Mouse (Mus musculus) limb, embryonic 10.5 days (tissue): ENCODE measurements at regions not wholly inside any gene's neighbourhood (a gene's known extent, or its start where the extent isn't known, plus 50 kb on each side); places are given as distances from the start of the nearest gene placed in this dataset.

ENCODE experiments used
- DNase-seq: peaks from one replicate; pipeline ENCODE4 v3.0.0-alpha.2; 2017; ENCODE audit warnings: low spot score
- H3K27ac ChIP-seq: fragments of 300-500 bp; sonication (generic); 2 replicates; pipeline ENCODE4 v1.5.1; 2016; ENCODE audit warnings: mild to moderate bottlenecking
- H3K27me3 ChIP-seq: fragments of 300-500 bp; sonication (generic); 2 replicates; pipeline ENCODE4 v1.6.1; 2016; ENCODE audit warnings: low read depth, mild to moderate bottlenecking; ENCODE audit not compliant: poor library complexity, severe bottlenecking
- H3K36me3 ChIP-seq: fragments of 300-500 bp; sonication (generic); 2 replicates; pipeline ENCODE4 v1.6.1; 2016; ENCODE audit warnings: mild to moderate bottlenecking, moderate library complexity
- H3K4me1 ChIP-seq: fragments of 300-500 bp; sonication (generic); 2 replicates; pipeline ENCODE4 v1.6.1; 2016
- H3K4me3 ChIP-seq: fragments of 300-500 bp; sonication (generic); 2 replicates; pipeline ENCODE4 v1.5.1; 2016; ENCODE audit warnings: mild to moderate bottlenecking, moderate library complexity
- H3K9me3 ChIP-seq: fragments of 300-500 bp; sonication (generic); replicated peaks from 2 replicates; pipeline ENCODE4 v1.6.1; 2016; ENCODE audit warnings: mild to moderate bottlenecking
- WGBS: fragments of 180-500 bp; shearing (Covaris S2); methylation state at CpG from one replicate; pipeline ENCODE4 v1.1.7; 2016; 5-methylcytosine and 5-hydroxymethylcytosine counted together

DNA sequence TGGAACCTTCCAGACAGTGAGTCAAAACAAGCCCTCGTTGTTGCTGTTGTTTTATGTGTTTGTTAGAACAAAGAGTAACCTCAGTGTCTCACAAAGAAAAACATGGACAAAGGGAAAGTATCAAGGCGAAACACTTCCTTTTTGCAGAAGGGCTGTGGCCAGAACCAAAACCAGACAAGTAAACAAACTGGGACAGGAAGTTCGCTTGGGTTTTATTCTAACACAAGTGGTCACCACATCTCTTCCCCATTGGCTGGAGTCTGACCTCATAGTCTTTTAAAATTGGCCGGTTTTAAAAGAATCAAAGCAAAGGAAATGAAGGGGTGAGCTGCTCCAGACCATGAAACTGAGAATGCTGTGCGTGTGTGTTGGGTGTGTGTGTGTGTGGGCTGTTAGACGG, 194.4 kb upstream of the Egln3 start:
- Histone ChIP-seq H3K9me3 (no peaks in the 10 kb centered on the region), H3K4me1 (no peaks in the 10 kb centered on the region), H3K4me3 (no peak overlapping the region), H3K27ac (no peak overlapping the region), H3K36me3 (no peaks in the 10 kb centered on the region), H3K27me3 (no peaks in the 10 kb centered on the region)
- DNase-seq, result no peak
- WGBS, result 81% methylated on average over 6 of the region's 6 CpGs

- no peaks in the 10 kb centered on the region for H3K9me3 ChIP-seq
- H3K36me3 ChIP-seq, result no peaks in the 10 kb centered on the region
- H3K4me1 ChIP-seq, result no peaks in the 10 kb centered on the region
- DNase-seq, result no peak
- H3K4me3 ChIP-seq, result no peak overlapping the region
- no peaks in the 10 kb centered on the region for H3K27me3 ChIP-seq
- H3K27ac ChIP-seq, result no peak overlapping the region
Observed at GRCm38 (mm10) chr12:54396952-54397351, 193.3 kb upstream of the Egln3 start.

DNA sequence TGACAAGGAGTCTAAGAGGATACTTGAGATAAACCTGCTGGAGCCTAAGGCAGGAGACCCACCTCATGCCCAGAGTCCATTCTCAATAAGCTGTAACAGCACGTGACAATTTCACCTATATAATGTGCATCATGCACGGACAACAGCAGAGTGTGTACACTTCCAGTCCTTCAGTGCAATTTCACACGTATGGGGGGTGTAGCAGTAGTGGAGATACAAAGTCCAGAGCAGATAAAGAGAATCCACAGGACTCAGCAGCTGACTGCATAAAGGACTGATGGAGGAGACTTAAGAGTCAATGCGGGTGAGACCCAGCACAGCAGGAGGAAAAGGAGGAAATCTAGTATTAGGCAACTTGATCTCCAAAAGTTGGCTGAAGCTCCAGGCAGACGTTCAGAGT, 192.7 kb upstream of the Egln3 start:
- no peaks in the 10 kb centered on the region for H3K9me3 ChIP-seq
- H3K4me3 ChIP-seq, result no peak overlapping the region
- 80% methylated on average over 5 of the region's 5 CpGs for WGBS
- H3K4me1 ChIP-seq, result no peaks in the 10 kb centered on the region
- H3K27ac ChIP-seq, result no peak overlapping the region
- no peak for DNase-seq
- no peaks in the 10 kb centered on the region for H3K27me3 ChIP-seq
- H3K36me3 ChIP-seq, result no peaks in the 10 kb centered on the region

DNA sequence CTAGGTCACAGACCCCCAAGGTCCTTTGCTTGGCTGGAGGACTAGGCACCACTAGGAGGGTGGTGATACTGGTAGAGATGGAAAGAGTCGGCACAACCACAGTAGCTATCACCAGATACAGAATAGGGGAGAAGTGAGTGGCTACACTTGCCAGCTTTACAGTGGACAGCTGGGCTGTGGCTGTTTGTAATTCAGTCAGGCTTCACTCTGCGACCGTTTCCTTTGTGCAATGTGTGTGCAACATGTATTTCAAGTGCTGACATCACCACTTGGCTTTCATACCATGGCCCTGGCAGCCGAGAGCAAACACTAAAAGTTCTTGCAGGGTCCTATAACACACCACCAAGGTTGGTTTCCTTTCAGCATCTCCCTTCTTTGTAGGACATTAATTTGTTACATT, 181.7 kb upstream of the Egln3 start:
- Histone ChIP-seq H3K4me1 (no peaks in the 10 kb centered on the region), H3K27ac (no peak overlapping the region), H3K4me3 (no peak overlapping the region), H3K36me3 (no peaks in the 10 kb centered on the region), H3K9me3 (no peaks in the 10 kb centered on the region), H3K27me3 (no peaks in the 10 kb centered on the region)
- WGBS, result 85% methylated on average over 4 of the region's 4 CpGs
- DNase-seq, result no peak

- no peak overlapping the region for H3K4me3 ChIP-seq
- no peaks in the 10 kb centered on the region for H3K27me3 ChIP-seq
- H3K4me1 ChIP-seq, result no peaks in the 10 kb centered on the region
- H3K27ac ChIP-seq, result no peak overlapping the region
- H3K9me3 ChIP-seq, result no peaks in the 10 kb centered on the region
- no peaks in the 10 kb centered on the region for H3K36me3 ChIP-seq
- WGBS, result 65% methylated on average over 3 of the region's 3 CpGs
- DNase-seq, result no peak
Observed at GRCm38 (mm10) chr12:54384116-54384515, 180.5 kb upstream of the Egln3 start.

DNA sequence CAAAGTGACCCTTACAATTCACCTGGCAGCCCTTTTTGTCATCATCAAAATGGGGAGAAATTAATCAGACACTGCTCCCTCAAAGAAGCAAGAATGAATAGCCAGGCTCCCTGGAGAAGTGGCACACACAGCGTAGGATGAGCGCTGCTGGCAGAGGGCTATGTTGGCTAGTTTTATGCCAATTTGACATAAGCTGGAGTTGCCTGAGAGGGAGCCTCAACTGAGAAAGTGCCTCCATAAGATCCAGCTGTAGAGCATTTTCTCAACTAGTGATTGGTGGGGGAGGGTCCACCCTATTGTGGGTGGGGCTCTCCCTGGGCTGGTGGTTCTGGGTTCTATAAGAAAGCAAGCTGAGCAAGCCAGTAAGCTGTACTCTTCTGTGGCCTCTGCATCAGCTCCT, 179.3 kb upstream of the Egln3 start:
- no peaks in the 10 kb centered on the region for H3K4me1 ChIP-seq
- H3K9me3 ChIP-seq, result no peaks in the 10 kb centered on the region
- no peak overlapping the region for H3K27ac ChIP-seq
- H3K4me3 ChIP-seq, result no peak overlapping the region
- H3K27me3 ChIP-seq, result no peaks in the 10 kb centered on the region
- DNase-seq, result no peak
- WGBS, result 93% methylated on average over 2 of the region's 2 CpGs
- no peaks in the 10 kb centered on the region for H3K36me3 ChIP-seq

DNA sequence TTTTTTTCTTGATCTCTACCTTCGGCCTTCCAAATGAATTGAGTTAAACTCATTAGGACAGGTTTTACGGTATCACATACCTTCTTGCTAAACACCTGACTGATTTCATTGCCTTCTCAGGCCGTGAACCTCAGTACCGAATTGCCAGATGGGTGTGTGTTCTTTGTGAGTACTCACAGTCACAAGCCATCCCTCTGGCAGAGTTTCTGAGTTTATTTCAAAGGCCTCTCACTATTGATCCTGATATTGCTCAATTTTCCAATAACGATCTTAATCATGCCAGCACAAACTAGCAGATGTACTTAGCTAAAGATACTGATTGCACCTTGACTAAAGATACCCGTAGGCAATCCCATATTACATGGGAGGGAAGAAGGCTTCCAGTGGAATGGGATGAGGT, 178.4 kb upstream of the Egln3 start:
- Histone ChIP-seq H3K36me3 (no peaks in the 10 kb centered on the region), H3K27me3 (no peaks in the 10 kb centered on the region), H3K4me3 (no peak overlapping the region), H3K4me1 (no peaks in the 10 kb centered on the region), H3K9me3 (no peaks in the 10 kb centered on the region), H3K27ac (no peak overlapping the region)
- 92% methylated on average over 6 of the region's 6 CpGs for WGBS
- DNase-seq, result no peak

GRCm38 (mm10) chr12:54380322-54380721, 176.7 kb upstream of the Egln3 start:
- Histone ChIP-seq H3K9me3 (no peaks in the 10 kb centered on the region), H3K4me3 (no peak overlapping the region), H3K27me3 (no peaks in the 10 kb centered on the region), H3K4me1 (no peaks in the 10 kb centered on the region), H3K36me3 (no peaks in the 10 kb centered on the region), H3K27ac (no peak overlapping the region)
- WGBS, result 92% methylated on average over 5 of the region's 5 CpGs
- no peak for DNase-seq

- Histone ChIP-seq H3K4me3 (no peak overlapping the region), H3K4me1 (no peaks in the 10 kb centered on the region), H3K27me3 (no peaks in the 10 kb centered on the region), H3K36me3 (no peaks in the 10 kb centered on the region), H3K9me3 (no peaks in the 10 kb centered on the region), H3K27ac (no peak overlapping the region)
- no peak for DNase-seq
- 87% methylated on average over 2 of the region's 2 CpGs for WGBS
Observed at GRCm38 (mm10) chr12:54378576-54378975, 174.9 kb upstream of the Egln3 start.

- Histone ChIP-seq H3K4me1 (no peaks in the 10 kb centered on the region), H3K9me3 (no peaks in the 10 kb centered on the region), H3K27me3 (no peaks in the 10 kb centered on the region), H3K27ac (no peak overlapping the region), H3K4me3 (no peak overlapping the region), H3K36me3 (no peaks in the 10 kb centered on the region)
- WGBS, result 80% methylated on average over 4 of the region's 4 CpGs
- no peak for DNase-seq
Observed at GRCm38 (mm10) chr12:54374060-54374459, 170.4 kb upstream of the Egln3 start.

GRCm38 (mm10) chr12:54369217-54369616, 165.6 kb upstream of the Egln3 start:
- 88% methylated on average over 5 of the region's 5 CpGs for WGBS
- no peaks in the 10 kb centered on the region for H3K27me3 ChIP-seq
- no peak overlapping the region for H3K4me3 ChIP-seq
- no peaks in the 10 kb centered on the region for H3K36me3 ChIP-seq
- H3K27ac ChIP-seq, result no peak overlapping the region
- no peak for DNase-seq
- no peaks in the 10 kb centered on the region for H3K4me1 ChIP-seq
- no peaks in the 10 kb centered on the region for H3K9me3 ChIP-seq

DNA sequence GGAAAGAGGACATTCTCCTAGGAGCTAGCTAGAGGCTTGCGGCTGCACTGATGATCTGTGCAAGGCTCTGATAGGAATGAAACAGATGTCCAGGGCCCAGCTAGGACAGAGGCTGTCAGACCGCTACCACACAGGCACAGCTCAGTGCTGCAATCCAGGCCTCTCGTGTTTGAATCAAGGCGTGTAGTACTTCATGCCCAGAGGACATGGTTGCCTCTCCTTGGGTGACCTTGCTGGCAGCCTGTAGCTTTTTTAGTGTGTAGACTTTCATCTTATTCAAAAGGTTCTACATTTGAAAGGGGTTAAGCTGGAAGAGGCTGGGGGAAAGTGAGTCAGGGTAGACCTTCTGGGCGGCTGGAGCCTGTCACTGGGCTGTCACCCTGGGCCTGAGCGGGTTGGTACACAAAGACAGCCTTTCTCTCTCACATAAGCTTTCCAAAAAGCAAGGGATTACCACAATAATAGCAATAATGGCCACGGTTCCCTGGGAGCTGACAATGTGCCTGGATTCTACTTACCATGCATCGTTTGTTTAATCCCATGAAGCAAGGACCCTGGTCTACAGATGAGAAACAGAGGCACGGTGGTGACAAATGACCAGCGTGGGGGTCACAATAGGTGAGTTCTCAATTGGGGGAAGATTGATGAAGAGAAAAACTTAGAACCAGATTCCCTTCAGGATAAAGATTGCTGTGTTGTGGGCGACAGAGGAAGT, 160.9 kb upstream of the Egln3 start:
- no peak overlapping the region for H3K4me3 ChIP-seq
- H3K9me3 ChIP-seq, result no peaks in the 10 kb centered on the region
- WGBS, result 83% methylated on average over 11 of the region's 11 CpGs
- H3K27ac ChIP-seq, result no peak overlapping the region
- DNase-seq, result no peak
- no peaks in the 10 kb centered on the region for H3K36me3 ChIP-seq
- no peaks in the 10 kb centered on the region for H3K27me3 ChIP-seq
- H3K4me1 ChIP-seq, result no peaks in the 10 kb centered on the region

- Histone ChIP-seq H3K27me3 (no peaks in the 10 kb centered on the region), H3K9me3 (no peaks in the 10 kb centered on the region), H3K36me3 (no peaks in the 10 kb centered on the region), H3K4me3 (no peak overlapping the region), H3K27ac (no peak overlapping the region), H3K4me1 (no peaks in the 10 kb centered on the region)
- no peak for DNase-seq
- WGBS, result 92% methylated on average over 4 of the region's 4 CpGs
Observed at GRCm38 (mm10) chr12:54361762-54362161, 158.1 kb upstream of the Egln3 start.

DNA sequence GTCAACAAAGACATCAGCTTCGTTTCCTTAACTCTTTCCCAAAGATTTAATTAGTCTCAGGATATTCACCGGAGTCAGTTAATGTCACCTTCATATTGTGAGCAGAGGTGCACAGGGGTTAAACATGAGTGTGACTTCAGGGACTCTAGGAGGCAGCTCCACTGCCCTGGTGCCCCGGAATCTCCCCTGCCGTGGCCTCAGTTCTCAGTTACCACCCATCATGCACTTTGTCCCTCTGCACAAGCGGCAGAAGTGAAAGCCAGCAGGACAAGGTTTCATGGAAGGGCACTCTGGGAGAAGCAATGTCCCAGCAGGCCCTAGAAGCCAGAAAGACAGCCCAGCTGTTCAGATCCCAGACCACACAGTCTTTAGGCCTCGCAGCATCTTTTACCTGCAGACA, 150.5 kb upstream of the Egln3 start:
- Histone ChIP-seq H3K9me3 (no peaks in the 10 kb centered on the region), H3K4me1 (peaks cover 13% of the 10 kb centered on the region), H3K27me3 (no peaks in the 10 kb centered on the region), H3K4me3 (no peak overlapping the region), H3K36me3 (no peaks in the 10 kb centered on the region), H3K27ac (peak overlapping the region; percentile 50)
- no peak for DNase-seq
- WGBS, result 52% methylated on average over 6 of the region's 6 CpGs
